Mouse (Mus musculus): ENCODE measurements around the gene Celf6. TPM values are rescaled to one million over a fixed set of nuclear protein-coding genes. Genes with fewer than 3 reads are reported as not detected.

The Celf6 gene
- polyA plus RNA-seq, 1 experiment = not detected

DNA sequence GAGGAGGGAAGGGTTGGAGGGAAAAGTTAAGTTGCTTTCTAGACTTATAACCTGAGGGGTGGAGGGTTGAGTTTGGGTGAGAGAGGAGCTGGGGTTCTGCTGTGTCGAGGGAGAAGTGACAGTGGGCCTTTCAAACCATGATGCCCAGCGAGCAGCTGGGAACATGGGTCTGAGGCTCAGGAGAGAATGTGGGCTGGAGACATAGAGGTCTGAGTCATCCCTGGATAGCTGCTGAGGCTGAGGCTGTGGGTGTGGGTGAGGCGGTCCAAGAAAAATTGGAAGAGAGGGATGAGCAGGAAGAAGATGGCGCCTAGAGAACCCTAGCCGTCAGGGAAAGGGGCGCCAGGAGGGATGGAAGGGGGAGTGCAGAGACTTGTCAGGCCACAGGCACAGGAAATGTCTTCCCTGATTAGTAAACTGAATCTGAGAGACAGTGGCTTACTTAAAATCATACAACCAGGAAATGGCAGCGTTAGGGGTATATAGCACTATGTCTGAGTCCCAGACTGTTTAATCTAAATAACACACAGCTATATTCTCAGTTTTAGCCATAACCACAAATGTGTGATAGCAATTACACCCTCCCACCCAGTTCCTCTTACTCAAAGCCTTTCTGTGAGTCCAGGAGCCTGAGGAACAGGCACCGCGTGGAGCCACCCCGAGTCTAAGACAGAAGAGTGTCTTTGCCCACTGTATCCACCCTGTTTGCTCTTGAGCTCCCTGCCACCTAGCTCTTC lies 12.2 kb downstream of the Celf6 start:
- no peak for TF ChIP-seq CTCF (IDR thresholded peaks at IDR 0.05; ENCODE audit: borderline replicate concordance, control insufficient read depth, extremely low read depth, insufficient read depth, low read length, poor library complexity)
- TF ChIP-seq POLR2A (IDR thresholded peaks at IDR 0.05; ENCODE audit: control insufficient read depth, extremely low read depth, insufficient read depth, low read length, poor library complexity) = no peak
- no peak for DNase-seq
- H3K4me1 ChIP-seq (replicated peaks; ENCODE audit: control insufficient read depth, insufficient read depth, low read length) = no peaks in the 10 kb centered on the region
- no peaks in the 10 kb centered on the region for H3K27me3 ChIP-seq (ENCODE audit: control insufficient read depth, insufficient read depth, low read length)
- H3K27ac ChIP-seq (ENCODE audit: control insufficient read depth, insufficient read depth, low read length) = no peak overlapping the region
- H3K36me3 ChIP-seq (ENCODE audit: control insufficient read depth, insufficient read depth, low read length) = no peaks in the 10 kb centered on the region
- no peak overlapping the region for H3K4me3 ChIP-seq (ENCODE audit: control insufficient read depth, insufficient read depth, low read length)
- 71% methylated on average over 10 of the region's 10 CpGs for WGBS

DNA sequence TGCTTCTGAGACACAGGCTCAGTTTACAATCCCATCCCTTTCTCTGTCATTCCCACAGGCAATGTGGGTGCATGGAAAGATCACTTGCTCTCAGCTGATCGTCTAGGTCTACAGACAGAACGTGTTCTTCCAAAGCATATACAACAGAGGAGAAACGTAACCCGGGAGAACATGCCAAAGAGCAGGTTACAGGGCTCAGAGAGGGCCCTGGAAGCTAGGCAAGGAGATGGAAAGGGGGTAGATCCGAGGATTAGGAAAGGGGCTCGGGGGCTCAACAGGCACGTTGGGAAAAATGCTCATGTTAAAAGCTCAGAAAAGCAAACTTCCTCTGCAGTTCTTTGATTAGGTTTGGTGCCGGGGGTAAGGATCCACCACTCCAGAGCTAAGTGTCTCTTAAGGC lies 23.9 kb downstream of the Celf6 start:
- Histone ChIP-seq H3K27me3 (ENCODE audit: control insufficient read depth, insufficient read depth, low read length) (no peaks in the 10 kb centered on the region), H3K4me3 (ENCODE audit: control insufficient read depth, insufficient read depth, low read length) (no peak overlapping the region), H3K4me1 (replicated peaks; ENCODE audit: control insufficient read depth, insufficient read depth, low read length) (no peaks in the 10 kb centered on the region), H3K36me3 (ENCODE audit: control insufficient read depth, insufficient read depth, low read length) (no peaks in the 10 kb centered on the region), H3K27ac (ENCODE audit: control insufficient read depth, insufficient read depth, low read length) (no peak overlapping the region)
- WGBS = 81% methylated on average over 8 of the region's 8 CpGs
- DNase-seq = no peak
- TF ChIP-seq CTCF (IDR thresholded peaks at IDR 0.05; ENCODE audit: borderline replicate concordance, control insufficient read depth, extremely low read depth, insufficient read depth, low read length, poor library complexity) (no peak), POLR2A (IDR thresholded peaks at IDR 0.05; ENCODE audit: control insufficient read depth, extremely low read depth, insufficient read depth, low read length, poor library complexity) (no peak)

DNA sequence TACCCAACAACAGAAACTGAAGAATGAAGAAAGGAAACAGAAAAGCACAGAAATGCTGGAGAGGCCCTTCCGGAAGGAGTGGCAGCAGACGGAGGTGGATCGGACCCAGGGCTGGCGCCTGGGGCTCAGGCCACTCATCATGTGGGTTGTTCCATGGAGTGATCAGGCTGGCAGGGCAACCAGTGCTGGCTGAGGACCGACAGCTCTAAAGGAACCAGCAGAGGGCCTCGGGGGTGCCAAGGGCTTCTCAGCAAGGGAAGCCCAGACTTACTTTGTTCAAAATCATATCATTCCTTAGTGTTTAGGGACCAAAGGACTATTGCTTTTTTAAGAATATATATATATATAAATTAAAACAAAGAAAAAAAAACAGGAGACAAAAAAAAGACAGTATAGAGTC lies 28.2 kb downstream of the Celf6 start:
- Histone ChIP-seq H3K4me3 (ENCODE audit: control insufficient read depth, insufficient read depth, low read length) (no peak overlapping the region), H3K27me3 (ENCODE audit: control insufficient read depth, insufficient read depth, low read length) (no peaks in the 10 kb centered on the region), H3K4me1 (replicated peaks; ENCODE audit: control insufficient read depth, insufficient read depth, low read length) (no peaks in the 10 kb centered on the region), H3K27ac (ENCODE audit: control insufficient read depth, insufficient read depth, low read length) (no peak overlapping the region), H3K36me3 (ENCODE audit: control insufficient read depth, insufficient read depth, low read length) (no peaks in the 10 kb centered on the region)
- 71% methylated on average over 6 of the region's 6 CpGs for WGBS
- DNase-seq = no peak
- TF ChIP-seq POLR2A (IDR thresholded peaks at IDR 0.05; ENCODE audit: control insufficient read depth, extremely low read depth, insufficient read depth, low read length, poor library complexity) (no peak), CTCF (IDR thresholded peaks at IDR 0.05; ENCODE audit: borderline replicate concordance, control insufficient read depth, extremely low read depth, insufficient read depth, low read length, poor library complexity) (no peak)

DNA sequence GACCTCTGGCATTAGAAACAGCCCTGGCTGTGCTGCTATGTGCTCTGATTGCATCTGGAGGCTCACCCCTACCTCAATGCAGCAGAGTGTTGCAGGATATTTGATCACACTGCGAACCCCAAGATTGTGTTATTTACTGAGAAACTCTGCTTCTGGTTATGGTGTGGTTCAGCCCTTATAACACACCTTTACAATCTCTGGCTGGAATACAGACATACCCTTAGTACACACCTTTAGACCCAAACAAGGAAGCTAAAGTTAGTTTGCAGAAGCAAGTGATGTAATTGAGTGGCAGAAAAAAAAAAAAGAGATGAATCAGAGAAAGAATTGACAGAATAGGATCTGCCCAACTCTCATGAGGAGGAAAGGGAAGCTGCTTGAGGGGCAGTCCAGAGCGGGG lies 33.2 kb downstream of the Celf6 start:
- no peaks in the 10 kb centered on the region for H3K36me3 ChIP-seq (ENCODE audit: control insufficient read depth, insufficient read depth, low read length)
- H3K27ac ChIP-seq (ENCODE audit: control insufficient read depth, insufficient read depth, low read length) = no peak overlapping the region
- H3K4me3 ChIP-seq (ENCODE audit: control insufficient read depth, insufficient read depth, low read length) = no peak overlapping the region
- DNase-seq = no peak
- 87% methylated on average over 2 of the region's 2 CpGs for WGBS
- H3K4me1 ChIP-seq (replicated peaks; ENCODE audit: control insufficient read depth, insufficient read depth, low read length) = no peaks in the 10 kb centered on the region
- no peaks in the 10 kb centered on the region for H3K27me3 ChIP-seq (ENCODE audit: control insufficient read depth, insufficient read depth, low read length)
- no peak for TF ChIP-seq POLR2A (IDR thresholded peaks at IDR 0.05; ENCODE audit: control insufficient read depth, extremely low read depth, insufficient read depth, low read length, poor library complexity)
- TF ChIP-seq CTCF (IDR thresholded peaks at IDR 0.05; ENCODE audit: borderline replicate concordance, control insufficient read depth, extremely low read depth, insufficient read depth, low read length, poor library complexity) = no peak

DNA sequence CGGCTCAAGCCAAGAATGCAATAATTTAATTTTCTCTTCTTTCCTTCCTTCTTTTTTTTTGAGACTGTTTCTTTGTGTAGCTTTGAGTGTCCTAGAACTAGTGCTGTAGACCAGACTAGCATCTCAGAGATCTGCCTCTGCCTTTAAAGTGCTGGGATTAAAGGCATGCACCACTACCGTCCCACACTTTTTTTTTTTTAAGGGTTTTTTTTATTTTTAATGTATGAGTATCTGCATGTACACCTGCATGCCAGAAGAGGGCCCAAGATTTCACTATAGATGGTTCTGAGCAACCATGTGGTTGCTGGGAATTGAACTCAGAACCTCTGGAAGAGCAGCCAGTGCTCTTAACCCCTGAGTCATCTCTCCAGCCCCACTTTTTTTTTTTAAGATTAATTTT lies 38.1 kb downstream of the Celf6 start:
- H3K4me1 ChIP-seq (replicated peaks; ENCODE audit: control insufficient read depth, insufficient read depth, low read length) = 0 out of 2 replicates have a peak, but pooled peaks cover 2% of the 10 kb centered on the region
- no peaks in the 10 kb centered on the region for H3K27me3 ChIP-seq (ENCODE audit: control insufficient read depth, insufficient read depth, low read length)
- TF ChIP-seq CTCF (IDR thresholded peaks at IDR 0.05; ENCODE audit: borderline replicate concordance, control insufficient read depth, extremely low read depth, insufficient read depth, low read length, poor library complexity) (no peak), POLR2A (IDR thresholded peaks at IDR 0.05; ENCODE audit: control insufficient read depth, extremely low read depth, insufficient read depth, low read length, poor library complexity) (no peak)
- no peak for DNase-seq
- WGBS = 88% methylated on average over 2 of the region's 2 CpGs
- no peaks in the 10 kb centered on the region for H3K36me3 ChIP-seq (ENCODE audit: control insufficient read depth, insufficient read depth, low read length)
- no peak overlapping the region for H3K4me3 ChIP-seq (ENCODE audit: control insufficient read depth, insufficient read depth, low read length)
- H3K27ac ChIP-seq (ENCODE audit: control insufficient read depth, insufficient read depth, low read length) = no peak overlapping the region

DNA sequence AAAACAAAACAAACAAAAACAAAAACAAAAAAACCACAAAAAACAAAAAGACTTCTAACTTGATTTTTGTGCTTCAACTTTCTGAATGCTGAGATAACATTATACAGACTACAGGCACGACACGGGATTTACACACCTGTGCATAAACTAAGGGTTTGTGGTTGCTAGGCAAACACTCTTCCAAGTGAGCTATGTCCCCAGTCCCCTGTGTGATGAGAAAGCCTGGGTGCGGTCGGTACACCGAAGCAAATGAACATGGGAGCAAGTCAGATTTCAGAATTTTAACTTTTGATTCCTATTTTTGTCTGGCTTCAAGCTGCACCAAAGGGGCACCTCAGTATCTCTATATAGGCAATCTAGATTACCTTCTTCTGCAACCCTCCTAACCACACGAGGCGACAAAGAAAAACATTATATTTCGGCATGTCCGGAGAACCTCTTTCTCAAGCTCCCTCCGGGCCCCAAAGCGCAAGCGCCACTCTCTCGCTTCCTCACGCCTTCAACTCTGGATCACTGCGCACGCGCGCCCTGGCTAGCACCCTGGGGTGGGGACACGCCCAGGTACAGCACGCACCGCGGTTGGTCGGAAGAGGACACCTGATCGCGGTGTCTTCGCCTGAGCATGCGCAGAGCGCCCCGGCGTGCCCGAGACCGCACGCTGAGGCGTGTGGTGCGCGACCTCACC lies 39.0 kb downstream of the Celf6 start, which contains the start of gene Parp6:
Gene Parp6, plus strand, starts transcription at position 663 of the 685 bp plus-strand sequence.
- H3K36me3 ChIP-seq (ENCODE audit: control insufficient read depth, insufficient read depth, low read length) = no peaks in the 10 kb centered on the region
- H3K4me1 ChIP-seq (replicated peaks; ENCODE audit: control insufficient read depth, insufficient read depth, low read length) = 0 out of 2 replicates have a peak, but pooled peaks cover 2% of the 10 kb centered on the region
- H3K27me3 ChIP-seq (ENCODE audit: control insufficient read depth, insufficient read depth, low read length) = no peaks in the 10 kb centered on the region
- peak; percentile 100 for DNase-seq
- TF ChIP-seq POLR2A (IDR thresholded peaks at IDR 0.05; ENCODE audit: control insufficient read depth, extremely low read depth, insufficient read depth, low read length, poor library complexity) (peak; percentile 71; the same call in 1 of the 2 replicates), CTCF (IDR thresholded peaks at IDR 0.05; ENCODE audit: borderline replicate concordance, control insufficient read depth, extremely low read depth, insufficient read depth, low read length, poor library complexity) (peak; percentile 75)
- H3K27ac ChIP-seq (ENCODE audit: control insufficient read depth, insufficient read depth, low read length) = peak within 1 kb of the TSS; percentile 20
- H3K4me3 ChIP-seq (ENCODE audit: control insufficient read depth, insufficient read depth, low read length) = peak within 1 kb of the TSS; percentile 72
- under 1% methylated on average over 36 of the region's 36 CpGs for WGBS

Measured in thymus, adult 2 months (tissue).